Mouse (Mus musculus): Measurements from ENCODE around the gene Chd8. TPM values are rescaled to one million over a fixed set of nuclear protein-coding genes. Genes with fewer than 3 reads are reported as not detected.

Chd8 gene
- polyA plus RNA-seq, 1 experiment: 62.5 TPM

GRCm38 (mm10) chr14:52217261-52217660 lies 40.3 kb downstream of the Chd8 start:
- DNase-seq (ENCODE audit: extremely low spot score in 1 of 2, low spot score in 1 of 2): no peak

- DNase-seq (ENCODE audit: extremely low spot score in 1 of 2, low spot score in 1 of 2): no peak
These were observed 58.2 kb downstream of the Chd8 start for GRCm38 (mm10) chr14:52199412-52199811.

- no peak for DNase-seq (ENCODE audit: extremely low spot score in 1 of 2, low spot score in 1 of 2)
These were observed 59.4 kb downstream of the Chd8 start for GRCm38 (mm10) chr14:52198141-52198540.

- DNase-seq (ENCODE audit: extremely low spot score in 1 of 2, low spot score in 1 of 2): peak; percentile 46 to 78
These were observed 60.3 kb downstream of the Chd8 start, which contains the start of gene Supt16 for GRCm38 (mm10) chr14:52197156-52197878. Gene Supt16 (minus strand): TSS chr14:52197416.

GRCm38 (mm10) chr14:52196230-52197155 lies 61.1 kb downstream of the Chd8 start:
- no peak for DNase-seq (ENCODE audit: extremely low spot score in 1 of 2, low spot score in 1 of 2)

- DNase-seq (ENCODE audit: extremely low spot score in 1 of 2, low spot score in 1 of 2): peak in 1 of 2 experiments; percentile 33
These were observed 61.9 kb downstream of the Chd8 start for GRCm38 (mm10) chr14:52195691-52196090.

GRCm38 (mm10) chr14:52190740-52191359 lies 66.7 kb downstream of the Chd8 start:
- DNase-seq (ENCODE audit: extremely low spot score in 1 of 2, low spot score in 1 of 2): peak in 1 of 2 experiments; percentile 44

GRCm38 (mm10) chr14:52189519-52189918 lies 68.1 kb downstream of the Chd8 start:
- peak in 1 of 2 experiments; percentile 26 for DNase-seq (ENCODE audit: extremely low spot score in 1 of 2, low spot score in 1 of 2)

- DNase-seq (ENCODE audit: extremely low spot score in 1 of 2, low spot score in 1 of 2): no peak
These were observed 68.8 kb downstream of the Chd8 start for GRCm38 (mm10) chr14:52188788-52189187.

GRCm38 (mm10) chr14:52166571-52166970 lies 91.0 kb downstream of the Chd8 start:
- no peak for DNase-seq (ENCODE audit: extremely low spot score in 1 of 2, low spot score in 1 of 2)

GRCm38 (mm10) chr14:52160911-52161310 lies 96.7 kb downstream of the Chd8 start:
- no peak for DNase-seq (ENCODE audit: extremely low spot score in 1 of 2, low spot score in 1 of 2)

- no peak for DNase-seq (ENCODE audit: extremely low spot score in 1 of 2, low spot score in 1 of 2)
These were observed 102.6 kb downstream of the Chd8 start for GRCm38 (mm10) chr14:52155008-52155407.

GRCm38 (mm10) chr14:52152613-52153012 lies 105.0 kb downstream of the Chd8 start:
- DNase-seq (ENCODE audit: extremely low spot score in 1 of 2, low spot score in 1 of 2): no peak

GRCm38 (mm10) chr14:52152179-52152578 lies 105.4 kb downstream of the Chd8 start:
- peak; percentile 31 to 65 for DNase-seq (ENCODE audit: extremely low spot score in 1 of 2, low spot score in 1 of 2)

- no peak for DNase-seq (ENCODE audit: extremely low spot score in 1 of 2, low spot score in 1 of 2)
These were observed 107.7 kb downstream of the Chd8 start for GRCm38 (mm10) chr14:52149888-52150287.

Other genes with a start within 250 kb of the Chd8 start
- 0.60 and 0.90 TPM in 2 replicates for gene Tmem253, start 242.1 kb downstream of the Chd8 start, polyA plus RNA-seq (2012; rRNA removed)
- 73.4 and 77.7 TPM in 2 replicates for gene Zfp219, start 237.0 kb downstream of the Chd8 start, polyA plus RNA-seq (2012; rRNA removed)
- gene Olfr221, start 215.3 kb downstream of the Chd8 start, polyA plus RNA-seq (2012; rRNA removed): 0.08 and 0.15 TPM in 2 replicates
- gene Hnrnpc, start 153.8 kb downstream of the Chd8 start, polyA plus RNA-seq (2012; rRNA removed): 260 and 273 TPM in 2 replicates
- 1.4 and 2.0 TPM in 2 replicates for gene Rpgrip1, start 147.1 kb downstream of the Chd8 start, polyA plus RNA-seq (2012; rRNA removed)
- gene Supt16, start 60.4 kb downstream of the Chd8 start, polyA plus RNA-seq (2012; rRNA removed): 33.0 and 33.4 TPM in 2 replicates
- 33.3 and 39.7 TPM in 2 replicates for gene Tox4, start 21.4 kb upstream of the Chd8 start, polyA plus RNA-seq (2012; rRNA removed)
- gene Rab2b, start 21.8 kb upstream of the Chd8 start, polyA plus RNA-seq (2012; rRNA removed): 48.0 and 50.4 TPM in 2 replicates
- gene Mettl3, start 47.3 kb upstream of the Chd8 start, polyA plus RNA-seq (2012; rRNA removed): 36.2 and 39.2 TPM in 2 replicates
- 38.1 and 39.0 TPM in 2 replicates for gene Sall2, start 71.0 kb upstream of the Chd8 start, polyA plus RNA-seq (2012; rRNA removed)
- gene Olfr1513, start 98.6 kb upstream of the Chd8 start, polyA plus RNA-seq (2012; rRNA removed): 0.08 TPM in 1 of 2 replicates, not detected in the other
- not detected in 2 replicates for gene Olfr1512, start 121.4 kb upstream of the Chd8 start, polyA plus RNA-seq (2012; rRNA removed)
- gene Olfr1511, start 139.6 kb upstream of the Chd8 start, polyA plus RNA-seq (2012; rRNA removed): 0.11 TPM in 1 of 2 replicates, not detected in the other
- gene Olfr1510, start 156.6 kb upstream of the Chd8 start, polyA plus RNA-seq (2012; rRNA removed): not detected in 2 replicates
- not detected in 2 replicates for gene Olfr1509, start 185.2 kb upstream of the Chd8 start, polyA plus RNA-seq (2012; rRNA removed)
- 0.02 TPM in 1 of 2 replicates, not detected in the other for gene Olfr1508, start 209.7 kb upstream of the Chd8 start, polyA plus RNA-seq (2012; rRNA removed)
- 0.36 TPM in 1 of 2 replicates, not detected in the other for gene Olfr1507, start 238.0 kb upstream of the Chd8 start, polyA plus RNA-seq (2012; rRNA removed)

Measured in frontal cortex, adult 2 months (tissue).